Mouse (Mus musculus) CH12.LX (cell line): ENCODE measurements around the gene Nap1l2. TPM values are rescaled to one million over a fixed set of nuclear protein-coding genes. Genes with fewer than 3 reads are reported as not detected.

Experiments used
- DNase-seq: peaks from one replicate; pipeline ENCODE4 v3.0.0-alpha.2; 2013; ENCODE audit errors: extremely low read depth
- H3K27ac ChIP-seq: 2 replicates; pipeline ENCODE4 v1.5.1; 2012; ENCODE audit warnings: low read depth, mild to moderate bottlenecking, control low read depth, moderate library complexity; ENCODE audit not compliant: insufficient read depth
- H3K27me3 ChIP-seq: replicated peaks from 2 replicates; pipeline ENCODE3; 2012; ENCODE audit warnings: inconsistent platforms
- H3K36me3 ChIP-seq, 2 experiments: replicated peaks in 1 of 2; 2 replicates each; pipeline versions ENCODE3 to v1.6.1; 2012; ENCODE audit warnings: inconsistent platforms in 1 of 2, low read length in 1 of 2, mild to moderate bottlenecking in 1 of 2, mixed read lengths in 1 of 2, moderate library complexity in 1 of 2; ENCODE audit not compliant: control insufficient read depth in 1 of 2, insufficient read depth in 1 of 2
- H3K4me1 ChIP-seq, 2 experiments: 2 replicates each; pipeline ENCODE4 v1.6.1; 2012; ENCODE audit warnings: inconsistent platforms in 1 of 2, moderate library complexity in 1 of 2; ENCODE audit not compliant: insufficient read depth in 2 of 2, control insufficient read depth in 1 of 2
- H3K4me2 ChIP-seq: 2 replicates; pipeline ENCODE4 v1.6.1; 2012; ENCODE audit warnings: low read depth, mild to moderate bottlenecking, control low read depth; ENCODE audit not compliant: poor library complexity, insufficient read depth, severe bottlenecking
- H3K4me3 ChIP-seq, 3 experiments: fragments of 150-350 bp in 1 of 3; sonication (generic) in 1 of 3; replicated peaks in 1 of 3; 2 replicates each; pipeline versions ENCODE3 to v1.5.1; 2011 to 2012; ENCODE audit warnings: low read depth in 2 of 3, low read length in 2 of 3, mild to moderate bottlenecking in 2 of 3, moderate library complexity in 2 of 3, control low read depth in 1 of 3, improper control_type of control experiment in 1 of 3, inconsistent platforms in 1 of 3, mixed read lengths in 1 of 3; ENCODE audit not compliant: poor library complexity in 1 of 3
- H3K79me2 ChIP-seq: replicated peaks from 2 replicates; pipeline ENCODE4 v1.6.1; 2012; ENCODE audit warnings: mild to moderate bottlenecking, moderate library complexity; ENCODE audit not compliant: control insufficient read depth, poor library complexity, insufficient read depth, severe bottlenecking; ENCODE audit errors: extremely low read depth
- H3K9ac ChIP-seq: 2 replicates; pipeline ENCODE4 v1.6.1; 2012; ENCODE audit warnings: low read depth, mild to moderate bottlenecking, control low read depth, moderate library complexity; ENCODE audit not compliant: insufficient read depth
- H3K9me3 ChIP-seq: replicated peaks from 2 replicates; pipeline ENCODE3; 2012; ENCODE audit warnings: low read length, inconsistent platforms, mixed read lengths
- BHLHE40 ChIP-seq: IDR thresholded peaks from 2 replicates; pipeline ENCODE4 v1.6.1; 2011; ENCODE audit warnings: mild to moderate bottlenecking, low read depth, low read length, improper control_type of control experiment
- CHD2 ChIP-seq: IDR thresholded peaks from 2 replicates; pipeline ENCODE4 v1.6.1; 2011; ENCODE audit warnings: low read length, improper control_type of control experiment
- CTCF ChIP-seq, 2 experiments: IDR thresholded peaks in 1 of 2; conservative IDR thresholded peaks in 1 of 2; 2 replicates each; pipeline ENCODE4 v1.5.1; 2011 to 2012; ENCODE audit warnings: low read depth in 2 of 2, low read length in 2 of 2, improper control_type of control experiment in 1 of 2, inconsistent platforms in 1 of 2, mild to moderate bottlenecking in 1 of 2, moderate library complexity in 1 of 2
- EP300 ChIP-seq: IDR thresholded peaks from 2 replicates; pipeline ENCODE4 v1.6.1; 2011; ENCODE audit warnings: low read length, improper control_type of control experiment
- GABPA ChIP-seq: IDR thresholded peaks from 2 replicates; pipeline ENCODE4 v1.6.1; 2012; ENCODE audit warnings: low read depth, low read length, improper control_type of control experiment, inconsistent platforms; ENCODE audit not compliant: insufficient replicate concordance
- HCFC1 ChIP-seq: IDR thresholded peaks from 2 replicates; pipeline ENCODE4 v1.6.1; 2012; ENCODE audit warnings: low read depth, mild to moderate bottlenecking, inconsistent platforms, low read length, improper control_type of control experiment
- JUND ChIP-seq: conservative IDR thresholded peaks from 2 replicates; pipeline ENCODE4 v1.6.1; 2011; ENCODE audit warnings: low read depth, low read length, improper control_type of control experiment
- KAT2A ChIP-seq: IDR thresholded peaks from 2 replicates; pipeline ENCODE4 v1.6.1; 2012; ENCODE audit warnings: low read length, improper control_type of control experiment, inconsistent platforms; ENCODE audit not compliant: insufficient replicate concordance
- MAFK ChIP-seq: IDR thresholded peaks from 2 replicates; pipeline ENCODE4 v1.6.1; 2011; ENCODE audit warnings: low read length, improper control_type of control experiment; ENCODE audit not compliant: insufficient replicate concordance
- MAZ ChIP-seq: IDR thresholded peaks from 2 replicates; pipeline ENCODE4 v1.6.1; 2012; ENCODE audit warnings: low read depth, mild to moderate bottlenecking, inconsistent platforms, low read length, improper control_type of control experiment, moderate library complexity
- MXI1 ChIP-seq: IDR thresholded peaks from 2 replicates; pipeline ENCODE4 v1.6.1; 2011; ENCODE audit warnings: mild to moderate bottlenecking, low read depth, low read length, improper control_type of control experiment
- MYC ChIP-seq: IDR thresholded peaks from 2 replicates; pipeline ENCODE4 v1.6.1; 2011; ENCODE audit warnings: low read depth, mild to moderate bottlenecking, improper control_type of control experiment, low read length
- NRF1 ChIP-seq: IDR thresholded peaks from 2 replicates; pipeline ENCODE4 v1.6.1; 2014; ENCODE audit warnings: low read depth, mild to moderate bottlenecking, inconsistent platforms, low read length, improper control_type of control experiment, moderate library complexity
- PAX5 ChIP-seq: IDR thresholded peaks from 2 replicates; pipeline ENCODE4 v1.6.1; 2012; ENCODE audit warnings: low read length, inconsistent platforms, mixed read lengths
- POLR2AphosphoS2 ChIP-seq: IDR thresholded peaks from 2 replicates; pipeline ENCODE4 v1.6.1; 2011; ENCODE audit warnings: low read depth, low read length, improper control_type of control experiment
- SIN3A ChIP-seq: IDR thresholded peaks from 2 replicates; pipeline ENCODE4 v1.6.1; 2012; ENCODE audit warnings: low read length, improper control_type of control experiment, inconsistent platforms
- SMC3 ChIP-seq: IDR thresholded peaks from 2 replicates; pipeline ENCODE4 v1.6.1; 2011; ENCODE audit warnings: low read depth, low read length, improper control_type of control experiment
- TBP ChIP-seq: conservative IDR thresholded peaks from 2 replicates; pipeline ENCODE4 v1.6.1; 2011; ENCODE audit warnings: low read depth, low read length, improper control_type of control experiment
- USF1 ChIP-seq: IDR thresholded peaks from 2 replicates; pipeline ENCODE4 v1.6.1; 2014; ENCODE audit warnings: low read depth, mild to moderate bottlenecking, inconsistent platforms, low read length, improper control_type of control experiment
- ZMIZ1 ChIP-seq: IDR thresholded peaks from 2 replicates; pipeline ENCODE4 v1.6.1; 2012; ENCODE audit warnings: low read depth, mild to moderate bottlenecking, inconsistent platforms, low read length, improper control_type of control experiment
- ZNF384 ChIP-seq: IDR thresholded peaks from 2 replicates; pipeline ENCODE4 v1.6.1; 2012; ENCODE audit warnings: low read depth, low read length, improper control_type of control experiment, inconsistent platforms
- dilution Hi-C: fragments of 300-500 bp; cut with MboI; formaldehyde crosslinking; loops from 2 replicates; pipeline ENCODE4 v1.14.3; 2020; ENCODE audit warnings: low sequenced_read_pairs; ENCODE audit not compliant: extremely low pct_unique_long_range_greater_than_20kb, extremely low pct_ligation_motif_present
- in situ Hi-C: fragments of 300-500 bp; cut with MboI; formaldehyde crosslinking; loops from 3 replicates; pipeline ENCODE4 v1.14.3; 2019; ENCODE audit warnings: low sequenced_read_pairs, low pct_ligation_motif_present, low pct_unique_long_range_greater_than_20kb, mixed read lengths
- polyA plus RNA-seq: library from polyadenylated mRNA; unstranded; fragments of >175 nt; gene quantifications from 2 replicates; pipeline ENCODE4 v1.2.1, GENCODE M21; 2012; ENCODE audit warnings: low read depth; ENCODE audit not compliant: insufficient read length
- total RNA-seq, 2 experiments: library from RNA; depleted of rRNA; stranded (reverse); fragments of 300-350 nt in 1 of 2; fragments of >200 nt in 1 of 2; gene quantifications; 2 replicates each; pipeline ENCODE4 v1.2.3; 2012 to 2014

Gene Nap1l2
- total and polyA plus RNA-seq, 3 experiments, result 1.3 to 3.9 (median 3.9) TPM

DNA sequence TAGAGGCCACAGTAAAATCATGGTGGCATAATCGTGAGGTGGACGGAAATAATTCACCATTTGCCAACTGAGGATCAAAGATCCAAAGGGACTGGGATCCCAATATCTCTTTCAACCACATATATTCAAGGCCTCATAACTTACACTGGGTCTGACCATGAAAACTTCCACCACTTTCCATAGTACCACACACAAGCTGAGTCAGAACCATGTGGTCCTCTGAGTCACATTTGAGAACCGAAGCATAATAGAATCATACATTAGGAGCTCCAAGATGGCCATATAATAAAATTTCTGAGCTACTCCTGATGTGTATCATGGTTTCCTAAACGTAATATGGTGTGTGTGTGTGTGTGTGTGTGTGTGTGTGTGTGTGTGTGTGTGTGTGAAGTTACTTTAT, 28.8 kb upstream of the Nap1l2 start:
- Histone ChIP-seq H3K4me1 (no peaks in the 10 kb centered on the region), H3K36me3 (no peaks in the 10 kb centered on the region), H3K27ac (no peak overlapping the region), H3K4me3 (no peak overlapping the region), H3K9me3 (no peaks in the 10 kb centered on the region), H3K79me2 (no peaks in the 10 kb centered on the region), H3K4me2 (no peak overlapping the region), H3K9ac (no peak overlapping the region), H3K27me3 (no peaks in the 10 kb centered on the region)
- TF ChIP-seq MAZ (no peak), MYC (no peak), BHLHE40 (no peak), MXI1 (no peak), HCFC1 (no peak), SIN3A (no peak), TBP (no peak), EP300 (no peak), SMC3 (no peak), KAT2A (no peak), POLR2AphosphoS2 (no peak), ZNF384 (no peak), ZMIZ1 (no peak), MAFK (no peak), NRF1 (no peak), CHD2 (no peak), GABPA (no peak), CTCF (conservative IDR thresholded peaks at IDR 0.05 in 1 of 2, IDR thresholded peaks at IDR 0.05 in 1 of 2; ENCODE audit: low read depth in 2 of 2, low read length in 2 of 2) (no peak)
- in situ Hi-C loops (no loop called here), dilution Hi-C loops (no loop called here)
- no peak for DNase-seq

- TF ChIP-seq MXI1 (no peak), SIN3A (no peak), POLR2AphosphoS2 (no peak), PAX5 (no peak), CTCF (conservative IDR thresholded peaks at IDR 0.05 in 1 of 2, IDR thresholded peaks at IDR 0.05 in 1 of 2; ENCODE audit: low read depth in 2 of 2, low read length in 2 of 2) (no peak), JUND (no peak), NRF1 (no peak), USF1 (no peak)
- dilution Hi-C loops, result no loop called here
- Histone ChIP-seq H3K4me2 (peak overlapping the region; percentile 50), H3K9me3 (no peaks in the 10 kb centered on the region), H3K79me2 (no peaks in the 10 kb centered on the region), H3K27ac (no peak overlapping the region), H3K27me3 (no peaks in the 10 kb centered on the region), H3K9ac (no peak overlapping the region), H3K36me3 (no peaks in the 10 kb centered on the region), H3K4me1 (no peaks in the 10 kb centered on the region; a peak in 1 of 4 replicates), H3K4me3 (peak overlapping the region in 1 of 3 experiments; percentile 30)
- in situ Hi-C loops, result no loop called here
- no peak for DNase-seq
Measured at GRCm38 (mm10) chrX:103186829-103187228, 389 bp upstream of the Nap1l2 start.
